In genomic region chr3:117577349-117577748, GRCm38 (mm10) we compare ENCODE assay signal across 10 mouse cellular contexts. TPM values are rescaled to one million over a fixed set of nuclear protein-coding genes. Genes with fewer than 3 reads are reported as not detected.
DNase-seq lines count a peak whose midpoint lies in the region; ATAC-seq and TF ChIP-seq lines count a peak whose summit lies in the region.
"Had no signal": no experiment of that assay in that cellular context is flagged by ENCODE, and none has a peak within 500 bp of the region (broad histone marks: within the 10 kb centered on the region; RNA-seq: fewer than 3 reads in every experiment).

No protein-coding gene starts in this region.

- H3K4me1 ChIP-seq in heart, embryonic 11.5 days (ENCODE audit: control insufficient read depth, insufficient read depth, low read length), result peaks cover 4% of the 10 kb centered on the region; the same call in 1 of the 2 replicates
- H3K4me1 ChIP-seq: neural tube, embryonic 12.5 days had no signal

- no peak overlapping the region for H3K27ac ChIP-seq in heart, embryonic 11.5 days (ENCODE audit: low read depth, low read length)
- H3K27ac ChIP-seq in left cerebral cortex, adult 2 months, result peak overlapping the region; percentile 21; the same call in 1 of the 2 replicates
- H3K27ac ChIP-seq: limb, embryonic 13.5 days; neural tube, embryonic 12.5 days had no signal

- H3K9ac ChIP-seq in heart, embryonic 11.5 days (ENCODE audit: low read depth, low read length), result no peak overlapping the region
- H3K9ac ChIP-seq: limb, embryonic 13.5 days; neural tube, embryonic 12.5 days had no signal

- TF ChIP-seq CTCF in left cerebral cortex, adult 2 months (IDR thresholded peaks at IDR 0.05), result no peak

- no peaks in the 10 kb centered on the region for H3K9me3 ChIP-seq in heart, embryonic 11.5 days (replicated peaks; ENCODE audit: control insufficient read depth, low read length)
- H3K9me3 ChIP-seq: limb, embryonic 13.5 days; neural tube, embryonic 12.5 days had no signal

- no peaks in the 10 kb centered on the region for H3K27me3 ChIP-seq in heart, embryonic 11.5 days (ENCODE audit: control insufficient read depth, insufficient read depth, low read length)

- peak overlapping the region; percentile 92; the same call in 1 of the 2 replicates for H3K4me2 ChIP-seq in heart, embryonic 11.5 days
- H3K4me2 ChIP-seq: limb, embryonic 13.5 days; neural tube, embryonic 12.5 days had no signal

- WGBS in heart, embryonic 11.5 days (ENCODE audit: insufficient replicate concordance), result 90% methylated on average over 2 of the region's 2 CpGs

- no peak overlapping the region for H3K4me3 ChIP-seq in heart, embryonic 11.5 days (ENCODE audit: low read depth, low read length)
- H3K4me3 ChIP-seq in left cerebral cortex, adult 2 months, result peak overlapping the region; percentile 65
- H3K4me3 ChIP-seq: limb, embryonic 13.5 days; neural tube, embryonic 12.5 days had no signal

- no peaks in the 10 kb centered on the region for H3K36me3 ChIP-seq in heart, embryonic 11.5 days (ENCODE audit: control insufficient read depth, insufficient read depth, low read length)
- H3K36me3 ChIP-seq: limb, embryonic 13.5 days; neural tube, embryonic 12.5 days had no signal

- intact Hi-C loops in heart, postnatal 25 days (cut with DNase I), result no loop called here
- intact Hi-C loops in left cerebral cortex, adult 2 months (cut with DNase I), result loop anchor here (5.0 to 10.0 kb wide), 3 partner anchors 95 to 275 kb away; no protein-coding TSS in a partner anchor

- DNase-seq in heart, postnatal 25 days (ENCODE audit: low spot score), result no peak
- DNase-seq in left cerebral cortex, adult 2 months (ENCODE audit: extremely low spot score in 1 of 2, low spot score in 2 of 2), result no peak
- no peak for DNase-seq in left cerebral cortex, adult 8-10 months (ENCODE audit: low spot score in 2 of 2)
- DNase-seq in Muller cell, postnatal 12 days (ENCODE audit: inconsistent ontology term), result peak; percentile 20
- DNase-seq in brain, adult 2 months (ENCODE audit: low read depth, low spot score), result peak; percentile 77
- DNase-seq in spleen, adult 18-20 months, result no peak
- DNase-seq: kidney, adult 2 months had no signal

- ATAC-seq in heart, embryonic 11.5 days (replicated peaks; ENCODE audit: insufficient number of reproducible peaks, low FRiP score, low TSS enrichment), result no peak

RNA-seq across cellular contexts. Expression of gene Plppr5, which starts 2.7 kb away (rescaled TPM):
- polyA plus RNA-seq in heart, embryonic 11.5 days (2014; fragmentation: Nextera tagmentation; extraction: Ambion mirVana), result 4.6 and 4.8 TPM in 2 replicates
- total RNA-seq in heart, postnatal 25 days (2021), result under 1 TPM; 0.17 to 0.23 TPM
- 10 to 100 TPM; 31.6 to 32.6 TPM for total RNA-seq in left cerebral cortex, adult 2 months (2021)
- 10 to 100 TPM; 25.1 to 33.1 (median 29.6) TPM for total RNA-seq in left cerebral cortex, adult 8-10 months (2022)

Comparison
In these comparisons a context has a peak if more than half of its experiments do, and no peak if none do; other contexts are left out.
1. DNase-seq: peak in Muller cell, postnatal 12 days (single experiment) and brain, adult 2 months (single experiment); none in heart, postnatal 25 days (single experiment), left cerebral cortex, adult 2 months (0 of 2), left cerebral cortex, adult 8-10 months (0 of 2) and spleen, adult 18-20 months (0 of 2).
2. RNA of gene Plppr5, which starts 2.7 kb away (total RNA-seq): 31.6 to 32.6 TPM in left cerebral cortex, adult 2 months and 25.1 to 33.1 TPM in left cerebral cortex, adult 8-10 months; 0.17 to 0.23 TPM in heart, postnatal 25 days; every median in the first group is over 10 times any median in the second.